Mouse (Mus musculus) midbrain, embryonic 16.5 days (tissue): ENCODE results near the gene Pdhb. TPM values are rescaled to one million over a fixed set of nuclear protein-coding genes. Genes with fewer than 3 reads are reported as not detected.

Source experiments
- ATAC-seq: fragments of 200-750 bp; cut with Nextera tagmentation; 2 replicates; pipeline ENCODE4 v1.8.0; 2017; ENCODE audit warnings: moderate TSS enrichment
- H3K27ac ChIP-seq: fragments of 300-500 bp; sonication (generic); 2 replicates; pipeline ENCODE4 v1.5.1; 2014; ENCODE audit warnings: mild to moderate bottlenecking, low read length, mixed read lengths
- H3K27me3 ChIP-seq: fragments of 300-500 bp; sonication (generic); 2 replicates; pipeline ENCODE4 v1.6.1; 2014; ENCODE audit warnings: low read depth, low read length, mixed read lengths; ENCODE audit not compliant: control insufficient read depth, insufficient read depth
- H3K36me3 ChIP-seq: fragments of 300-500 bp; sonication (generic); 2 replicates; pipeline ENCODE4 v1.6.1; 2014; ENCODE audit warnings: mild to moderate bottlenecking, low read length, moderate library complexity, mixed read lengths; ENCODE audit not compliant: control insufficient read depth, insufficient read depth
- H3K4me1 ChIP-seq: fragments of 300-500 bp; sonication (generic); 2 replicates; pipeline ENCODE4 v1.6.1; 2014; ENCODE audit warnings: mild to moderate bottlenecking, low read length, mixed read lengths; ENCODE audit not compliant: control insufficient read depth, insufficient read depth
- H3K4me2 ChIP-seq: fragments of 300-500 bp; sonication (generic); 2 replicates; pipeline ENCODE4 v1.6.1; 2014; ENCODE audit warnings: mild to moderate bottlenecking, low read length, mixed read lengths
- H3K4me3 ChIP-seq: fragments of 300-500 bp; sonication (generic); 2 replicates; pipeline ENCODE4 v1.5.1; 2014; ENCODE audit warnings: low read depth, mild to moderate bottlenecking, low read length, moderate library complexity, mixed read lengths
- H3K9ac ChIP-seq: fragments of 300-500 bp; sonication (generic); 2 replicates; pipeline ENCODE4 v1.6.1; 2014; ENCODE audit warnings: low read depth, low read length, mixed read lengths
- H3K9me3 ChIP-seq: fragments of 300-500 bp; sonication (generic); replicated peaks from 2 replicates; pipeline ENCODE4 v1.6.1; 2014; ENCODE audit warnings: mild to moderate bottlenecking, low read length, mixed read lengths; ENCODE audit not compliant: control insufficient read depth, poor library complexity, severe bottlenecking
- WGBS: fragments of 180-500 bp; shearing (Covaris S2); extraction: QIAGEN DNeasy Blood & Tissue Kit; methylation state at CpG from one replicate; pipeline ENCODE4 v1.1.7; 2014; 5-methylcytosine and 5-hydroxymethylcytosine counted together
- polyA plus RNA-seq: library from polyadenylated mRNA; unstranded; fragments of >200 nt; fragmentation: Nextera tagmentation; extraction: Ambion mirVana; gene quantifications from 2 replicates; pipeline ENCODE4 v1.2.1, GENCODE M21; 2015

Pdhb gene
- polyA plus RNA-seq, 1 experiment from 2014 or later: 256 TPM

- H3K9me3 ChIP-seq: no peaks in the 10 kb centered on the region
- H3K27ac ChIP-seq: no peak overlapping the region
- no peak for ATAC-seq
- H3K36me3 ChIP-seq: peaks cover 26% of the 10 kb centered on the region; the same call in 1 of the 2 replicates
- no peaks in the 10 kb centered on the region for H3K4me1 ChIP-seq
- H3K4me2 ChIP-seq: no peak overlapping the region
- H3K9ac ChIP-seq: no peak overlapping the region
- WGBS: 80% methylated on average over 3 of the region's 3 CpGs
- no peaks in the 10 kb centered on the region for H3K27me3 ChIP-seq
- no peak overlapping the region for H3K4me3 ChIP-seq
Measured at GRCm38 (mm10) chr14:8154072-8154471, 18.8 kb downstream of the Pdhb start.

GRCm38 (mm10) chr14:8151757-8152156 lies 21.1 kb downstream of the Pdhb start:
- 98% methylated on average over 5 of the region's 5 CpGs for whole genome bisulfite sequencing
- no peak overlapping the region for H3K4me3 ChIP-seq
- H3K27me3 ChIP-seq: no peaks in the 10 kb centered on the region
- no peak for ATAC-seq
- H3K9ac ChIP-seq: no peak overlapping the region
- H3K4me1 ChIP-seq: no peaks in the 10 kb centered on the region
- H3K27ac ChIP-seq: no peak overlapping the region
- H3K9me3 ChIP-seq: no peaks in the 10 kb centered on the region
- peaks cover 36% of the 10 kb centered on the region for H3K36me3 ChIP-seq
- no peak overlapping the region for H3K4me2 ChIP-seq

- no peak overlapping the region for H3K4me2 ChIP-seq
- no peaks in the 10 kb centered on the region for H3K27me3 ChIP-seq
- 81% methylated on average over 8 of the region's 8 CpGs for WGBS
- no peaks in the 10 kb centered on the region for H3K4me1 ChIP-seq
- no peak overlapping the region for H3K4me3 ChIP-seq
- ATAC-seq: no peak
- no peak overlapping the region for H3K27ac ChIP-seq
- H3K9ac ChIP-seq: no peak overlapping the region
- H3K9me3 ChIP-seq: no peaks in the 10 kb centered on the region
- peaks cover 52% of the 10 kb centered on the region for H3K36me3 ChIP-seq
Measured at GRCm38 (mm10) chr14:8148842-8149241, 24.0 kb downstream of the Pdhb start.

- H3K4me3 ChIP-seq: no peak overlapping the region
- H3K9ac ChIP-seq: no peak overlapping the region
- H3K27me3 ChIP-seq: no peaks in the 10 kb centered on the region
- no peak overlapping the region for H3K4me2 ChIP-seq
- ATAC-seq: no peak
- H3K36me3 ChIP-seq: peaks cover 44% of the 10 kb centered on the region
- H3K27ac ChIP-seq: no peak overlapping the region
- no peaks in the 10 kb centered on the region for H3K9me3 ChIP-seq
- WGBS: 88% methylated on average over 10 of the region's 11 CpGs
- H3K4me1 ChIP-seq: no peaks in the 10 kb centered on the region
Measured at GRCm38 (mm10) chr14:8146611-8147223, 26.1 kb downstream of the Pdhb start.

- Histone ChIP-seq H3K9ac (no peak overlapping the region), H3K4me1 (no peaks in the 10 kb centered on the region), H3K4me3 (no peak overlapping the region), H3K4me2 (no peak overlapping the region), H3K27me3 (no peaks in the 10 kb centered on the region), H3K36me3 (peaks cover 37% of the 10 kb centered on the region), H3K27ac (no peak overlapping the region), H3K9me3 (no peaks in the 10 kb centered on the region)
- 89% methylated on average over 13 of the region's 13 CpGs for WGBS
- no peak for ATAC-seq
Measured at GRCm38 (mm10) chr14:8145594-8146558, 26.9 kb downstream of the Pdhb start.

- no peaks in the 10 kb centered on the region for H3K27me3 ChIP-seq
- ATAC-seq: no peak
- H3K4me1 ChIP-seq: no peaks in the 10 kb centered on the region
- H3K36me3 ChIP-seq: peaks cover 25% of the 10 kb centered on the region
- H3K4me3 ChIP-seq: no peak overlapping the region
- H3K4me2 ChIP-seq: no peak overlapping the region
- no peak overlapping the region for H3K9ac ChIP-seq
- 63% methylated on average over 2 of the region's 2 CpGs for WGBS
- no peak overlapping the region for H3K27ac ChIP-seq
- H3K9me3 ChIP-seq: no peaks in the 10 kb centered on the region
Measured at GRCm38 (mm10) chr14:8141131-8141530, 31.7 kb downstream of the Pdhb start.

- Histone ChIP-seq H3K4me3 (no peak overlapping the region), H3K27ac (no peak overlapping the region; the same call in 1 of the 2 replicates), H3K36me3 (peaks cover 22% of the 10 kb centered on the region), H3K9ac (no peak overlapping the region), H3K27me3 (no peaks in the 10 kb centered on the region), H3K4me1 (no peaks in the 10 kb centered on the region), H3K9me3 (no peaks in the 10 kb centered on the region), H3K4me2 (no peak overlapping the region)
- ATAC-seq: 0 out of 2 replicates have a peak, but pooled peaks have one; percentile 56
- WGBS: 37% methylated on average over 23 of the region's 23 CpGs
Measured at GRCm38 (mm10) chr14:8139724-8140710, 32.8 kb downstream of the Pdhb start.

GRCm38 (mm10) chr14:8135130-8135529 lies 37.7 kb downstream of the Pdhb start:
- H3K9me3 ChIP-seq: no peaks in the 10 kb centered on the region
- no peak for ATAC-seq
- 79% methylated on average over 3 of the region's 3 CpGs for WGBS
- H3K27ac ChIP-seq: no peak overlapping the region
- H3K4me1 ChIP-seq: no peaks in the 10 kb centered on the region
- no peak overlapping the region for H3K4me2 ChIP-seq
- H3K9ac ChIP-seq: no peak overlapping the region
- no peaks in the 10 kb centered on the region for H3K27me3 ChIP-seq
- peaks cover 25% of the 10 kb centered on the region for H3K36me3 ChIP-seq
- no peak overlapping the region for H3K4me3 ChIP-seq
